Mouse (Mus musculus): ENCODE results near the gene Fam43b. TPM values are rescaled to one million over a fixed set of nuclear protein-coding genes. Genes with fewer than 3 reads are reported as not detected.
"Not testable (repeated sequence)": the region's sequence is repeated elsewhere in the genome, so short reads cannot be mapped to it uniquely, and the experiment has no call there.

Fam43b gene
- polyA plus RNA-seq (2016; fragmentation: Nextera tagmentation; extraction: Ambion mirVana) = 0.40 and 0.52 TPM in 2 replicates

- 1% methylated on average over 45 of the region's 46 CpGs for WGBS
- peak within 1 kb of the TSS; percentile 42 for H3K4me3 ChIP-seq
- H3K9me3 ChIP-seq = no peaks in the 10 kb centered on the region
- H3K4me1 ChIP-seq = peaks cover 20% of the 10 kb centered on the region
- H3K9ac ChIP-seq = 0 out of 2 replicates have a peak within 1 kb of the TSS, but pooled peaks have one; percentile 30
- H3K36me3 ChIP-seq = no peaks in the 10 kb centered on the region
- H3K27ac ChIP-seq = no peak within 1 kb of the TSS
- peaks cover 79% of the 10 kb centered on the region for H3K27me3 ChIP-seq
- H3K4me2 ChIP-seq (replicated peaks) = peak within 1 kb of the TSS; percentile 74
- 0 out of 2 replicates have a peak, but pooled peaks have one; percentile 37 for ATAC-seq (ENCODE audit: insufficient number of reproducible peaks, insufficient read depth, low FRiP score, low TSS enrichment)
These were observed at the start of gene Fam43b for GRCm38 (mm10) chr4:138395971-138396645. Gene Fam43b (minus strand): TSS chr4:138396528.

GRCm38 (mm10) chr4:138444941-138445340 is 48.6 kb upstream of the Fam43b start:
- WGBS = 11% methylated on average over 5 of the region's 5 CpGs
- Histone ChIP-seq H3K4me1 (no peaks in the 10 kb centered on the region), H3K9me3 (no peaks in the 10 kb centered on the region), H3K27me3 (peaks cover 28% of the 10 kb centered on the region), H3K4me2 (replicated peaks) (no peak overlapping the region), H3K27ac (no peak overlapping the region), H3K9ac (no peak overlapping the region), H3K36me3 (peaks cover 21% of the 10 kb centered on the region), H3K4me3 (no peak overlapping the region)
- ATAC-seq (ENCODE audit: insufficient number of reproducible peaks, insufficient read depth, low FRiP score, low TSS enrichment) = no peak

- Histone ChIP-seq H3K4me1 (peaks cover 6% of the 10 kb centered on the region), H3K4me3 (no peak overlapping the region), H3K36me3 (peaks cover 55% of the 10 kb centered on the region), H3K27ac (no peak overlapping the region), H3K9me3 (no peaks in the 10 kb centered on the region), H3K4me2 (replicated peaks) (no peak overlapping the region), H3K9ac (no peak overlapping the region), H3K27me3 (peaks cover 4% of the 10 kb centered on the region; the same call in 1 of the 2 replicates)
- WGBS = 68% methylated on average over 3 of the region's 3 CpGs
- no peak for ATAC-seq (ENCODE audit: insufficient number of reproducible peaks, insufficient read depth, low FRiP score, low TSS enrichment)
These were observed 43.7 kb upstream of the Fam43b start for GRCm38 (mm10) chr4:138440062-138440461.

- 1% methylated on average over 64 of the region's 64 CpGs for WGBS
- Histone ChIP-seq H3K27ac (no peak within 1 kb of the TSS), H3K4me1 (peaks cover 7% of the 10 kb centered on the region), H3K4me3 (peak within 1 kb of the TSS; percentile 89), H3K9ac (peak within 1 kb of the TSS; percentile 84), H3K36me3 (peaks cover 31% of the 10 kb centered on the region), H3K9me3 (no peaks in the 10 kb centered on the region), H3K27me3 (0 out of 2 replicates have a peak, but pooled peaks cover 4% of the 10 kb centered on the region), H3K4me2 (replicated peaks) (peak within 1 kb of the TSS; percentile 91)
- peak; percentile 67 for ATAC-seq (ENCODE audit: insufficient number of reproducible peaks, insufficient read depth, low FRiP score, low TSS enrichment)
These were observed 38.3 kb upstream of the Fam43b start, which contains the start of gene Mul1 for GRCm38 (mm10) chr4:138434347-138435316. Gene Mul1 (plus strand): TSS chr4:138434671.

- WGBS = 38% methylated on average over 8 of the region's 8 CpGs
- Histone ChIP-seq H3K9ac (no peak overlapping the region), H3K36me3 (peaks cover 4% of the 10 kb centered on the region; the same call in 1 of the 2 replicates), H3K4me2 (replicated peaks) (no peak overlapping the region), H3K4me3 (no peak overlapping the region), H3K27me3 (0 out of 2 replicates have a peak, but pooled peaks cover 9% of the 10 kb centered on the region), H3K4me1 (peaks cover 7% of the 10 kb centered on the region), H3K9me3 (no peaks in the 10 kb centered on the region), H3K27ac (no peak overlapping the region)
- no peak for ATAC-seq (ENCODE audit: insufficient number of reproducible peaks, insufficient read depth, low FRiP score, low TSS enrichment)
These were observed 35.0 kb upstream of the Fam43b start for GRCm38 (mm10) chr4:138431340-138431739.

GRCm38 (mm10) chr4:138429778-138430177 is 33.5 kb upstream of the Fam43b start:
- Histone ChIP-seq H3K9ac (no peak overlapping the region), H3K36me3 (no peaks in the 10 kb centered on the region), H3K27ac (no peak overlapping the region), H3K4me3 (no peak overlapping the region), H3K9me3 (no peaks in the 10 kb centered on the region), H3K27me3 (0 out of 2 replicates have a peak, but pooled peaks cover 9% of the 10 kb centered on the region), H3K4me2 (replicated peaks) (no peak overlapping the region), H3K4me1 (no peaks in the 10 kb centered on the region)
- no peak for ATAC-seq (ENCODE audit: insufficient number of reproducible peaks, insufficient read depth, low FRiP score, low TSS enrichment)
- 38% methylated on average over 3 of the region's 3 CpGs for WGBS

GRCm38 (mm10) chr4:138426778-138427705 is 30.7 kb upstream of the Fam43b start:
- H3K27me3 ChIP-seq = 0 out of 2 replicates have a peak, but pooled peaks cover 5% of the 10 kb centered on the region
- no peak overlapping the region for H3K4me3 ChIP-seq
- no peak overlapping the region for H3K9ac ChIP-seq
- H3K4me1 ChIP-seq = no peaks in the 10 kb centered on the region
- no peaks in the 10 kb centered on the region for H3K9me3 ChIP-seq
- H3K4me2 ChIP-seq (replicated peaks) = 0 out of 2 replicates have a peak overlapping the region, but pooled peaks have one; percentile 1
- H3K27ac ChIP-seq = no peak overlapping the region
- no peaks in the 10 kb centered on the region for H3K36me3 ChIP-seq
- no peak for ATAC-seq (ENCODE audit: insufficient number of reproducible peaks, insufficient read depth, low FRiP score, low TSS enrichment)
- 40% methylated on average over 22 of the region's 22 CpGs for WGBS

GRCm38 (mm10) chr4:138425604-138426003 is 29.3 kb upstream of the Fam43b start:
- H3K27me3 ChIP-seq = peaks cover 10% of the 10 kb centered on the region; the same call in 1 of the 2 replicates
- not testable (repeated sequence) for H3K4me2 ChIP-seq (replicated peaks); H3K36me3 ChIP-seq; H3K27ac ChIP-seq; H3K9ac ChIP-seq; H3K9me3 ChIP-seq; H3K4me1 ChIP-seq; ATAC-seq (ENCODE audit: insufficient number of reproducible peaks, insufficient read depth, low FRiP score, low TSS enrichment); H3K4me3 ChIP-seq
- 87% methylated on average over 14 of the region's 14 CpGs for WGBS

GRCm38 (mm10) chr4:138425028-138425427 is 28.7 kb upstream of the Fam43b start:
- H3K36me3 ChIP-seq = no peaks in the 10 kb centered on the region
- no peak overlapping the region for H3K4me2 ChIP-seq (replicated peaks)
- no peak for ATAC-seq (ENCODE audit: insufficient number of reproducible peaks, insufficient read depth, low FRiP score, low TSS enrichment)
- H3K4me1 ChIP-seq = no peaks in the 10 kb centered on the region
- H3K27me3 ChIP-seq = peaks cover 10% of the 10 kb centered on the region; the same call in 1 of the 2 replicates
- H3K27ac ChIP-seq = no peak overlapping the region
- 77% methylated on average over 6 of the region's 6 CpGs for WGBS
- H3K4me3 ChIP-seq = no peak overlapping the region
- no peaks in the 10 kb centered on the region for H3K9me3 ChIP-seq
- no peak overlapping the region for H3K9ac ChIP-seq

- H3K9me3 ChIP-seq = no peaks in the 10 kb centered on the region
- H3K4me1 ChIP-seq = no peaks in the 10 kb centered on the region
- no peak overlapping the region for H3K4me2 ChIP-seq (replicated peaks)
- no peak overlapping the region for H3K27ac ChIP-seq
- no peak for ATAC-seq (ENCODE audit: insufficient number of reproducible peaks, insufficient read depth, low FRiP score, low TSS enrichment)
- H3K9ac ChIP-seq = no peak overlapping the region
- H3K27me3 ChIP-seq = peaks cover 16% of the 10 kb centered on the region
- no peak overlapping the region for H3K4me3 ChIP-seq
- WGBS = 61% methylated on average over 11 of the region's 11 CpGs
- no peaks in the 10 kb centered on the region for H3K36me3 ChIP-seq
These were observed 22.1 kb upstream of the Fam43b start for GRCm38 (mm10) chr4:138418340-138418957.
